Mouse (Mus musculus): ENCODE results near the gene Smyd3. TPM values are rescaled to one million over a fixed set of nuclear protein-coding genes. Genes with fewer than 3 reads are reported as not detected.
"Not testable (repeated sequence)": the region's sequence is repeated elsewhere in the genome, so short reads cannot be mapped to it uniquely, and the experiment has no call there.

Smyd3 gene
- total RNA-seq, 2 experiments from 2014 or later, result 19.8 to 22.9 TPM

DNA sequence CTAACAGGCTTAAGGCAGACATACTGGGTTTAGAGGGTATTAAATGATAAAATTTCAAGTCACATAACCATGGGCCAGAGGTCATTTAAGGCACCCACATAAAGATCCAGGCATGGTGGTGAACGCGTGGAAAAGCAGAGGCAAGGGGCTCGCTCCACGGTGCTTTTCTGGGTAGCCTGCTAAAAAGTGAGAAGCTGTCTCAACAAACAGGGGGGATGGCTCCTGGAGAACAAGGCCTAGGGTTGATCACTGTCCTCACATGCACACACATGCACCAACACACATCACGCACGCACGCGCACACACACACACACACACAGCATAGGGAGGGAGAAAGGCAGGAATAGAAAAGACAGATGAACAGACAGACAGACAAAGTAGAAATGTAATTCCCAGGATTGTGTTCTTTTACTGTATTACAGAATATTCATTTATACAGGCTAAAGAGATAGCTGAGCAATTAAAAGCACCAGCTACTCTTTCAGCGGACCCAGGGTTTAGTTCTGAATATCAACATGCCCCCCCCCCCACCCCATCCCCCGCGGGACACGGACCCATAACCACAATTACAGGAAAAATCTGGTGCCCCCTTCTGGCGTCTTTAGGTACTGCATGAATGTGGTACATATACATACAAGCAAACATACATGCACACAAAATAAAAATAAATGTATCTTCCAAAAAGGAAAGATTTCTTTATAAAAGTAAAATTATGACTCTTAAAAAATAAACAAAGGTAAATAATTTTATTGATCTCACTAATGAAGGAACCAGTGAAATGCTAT lies 215.2 kb downstream of the Smyd3 start:
- no peak for ATAC-seq (replicated peaks; ENCODE audit: poor library complexity)

DNA sequence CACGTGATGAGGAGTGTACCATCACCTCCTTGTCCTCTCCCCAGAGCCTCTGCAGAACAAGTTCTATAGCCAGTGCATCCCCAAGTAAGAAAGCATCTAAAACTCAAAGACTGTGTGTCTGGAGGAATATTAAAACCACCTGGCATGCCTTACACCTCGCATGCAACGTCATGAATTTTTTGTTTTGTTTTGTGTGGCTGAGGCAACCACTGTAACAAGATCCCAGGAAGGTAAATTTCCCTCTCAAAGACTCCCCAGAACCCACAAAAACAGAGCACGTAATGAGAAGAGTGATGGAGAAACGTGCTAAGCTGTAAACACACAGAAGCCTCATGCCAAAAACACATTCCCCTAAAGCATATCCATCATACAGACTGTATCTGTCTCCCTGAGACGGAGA lies 222.2 kb downstream of the Smyd3 start:
- no peak for ATAC-seq (replicated peaks; ENCODE audit: poor library complexity)

DNA sequence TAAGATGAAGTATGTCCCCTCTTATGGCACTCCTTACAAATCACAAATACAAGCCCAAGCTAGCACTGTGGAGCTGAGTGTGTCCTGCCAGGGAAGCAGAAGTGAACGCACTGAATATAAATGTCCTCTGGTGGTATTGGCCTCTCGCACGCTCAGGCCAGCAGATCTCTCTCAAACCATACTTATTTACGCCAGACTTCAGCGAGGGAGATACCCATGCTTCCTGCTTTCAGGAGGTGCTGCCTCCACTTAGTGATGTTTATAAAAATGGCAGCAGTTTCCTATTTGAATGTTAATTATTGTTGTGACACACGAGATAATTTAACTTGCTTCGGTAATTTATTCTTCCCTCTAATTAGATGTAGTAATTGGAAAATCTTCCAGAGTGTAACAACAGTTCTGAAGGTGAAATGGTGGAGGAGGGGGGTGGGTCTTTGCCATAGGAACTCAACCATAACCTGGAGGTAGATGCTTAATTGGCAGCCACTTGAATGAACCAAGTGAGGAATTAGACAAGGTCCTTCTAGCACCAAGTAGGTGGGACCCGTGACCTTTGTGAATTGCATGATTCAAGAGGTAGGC lies 224.0 kb downstream of the Smyd3 start:
- ATAC-seq (replicated peaks; ENCODE audit: poor library complexity), result no peak

DNA sequence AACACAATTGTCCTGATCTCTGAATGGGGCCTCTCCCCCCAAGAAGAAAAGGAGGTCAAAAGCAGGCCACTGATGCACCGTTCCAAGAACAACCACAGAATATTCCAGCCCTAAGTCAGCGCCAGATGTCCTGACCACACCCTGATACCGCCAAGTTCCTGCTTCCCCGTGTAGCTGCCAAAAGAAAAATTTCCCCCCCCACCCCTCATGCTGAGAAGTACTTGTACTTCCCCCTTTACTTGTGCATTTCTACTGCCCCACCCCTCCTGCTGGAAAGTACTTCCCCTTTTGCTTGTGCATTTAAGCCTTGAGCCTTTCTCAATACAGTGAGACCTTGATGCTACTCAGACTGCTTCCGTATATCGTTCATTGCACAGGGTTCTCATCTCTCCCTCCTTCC lies 227.7 kb downstream of the Smyd3 start:
- not testable (repeated sequence) for ATAC-seq (replicated peaks; ENCODE audit: poor library complexity)

DNA sequence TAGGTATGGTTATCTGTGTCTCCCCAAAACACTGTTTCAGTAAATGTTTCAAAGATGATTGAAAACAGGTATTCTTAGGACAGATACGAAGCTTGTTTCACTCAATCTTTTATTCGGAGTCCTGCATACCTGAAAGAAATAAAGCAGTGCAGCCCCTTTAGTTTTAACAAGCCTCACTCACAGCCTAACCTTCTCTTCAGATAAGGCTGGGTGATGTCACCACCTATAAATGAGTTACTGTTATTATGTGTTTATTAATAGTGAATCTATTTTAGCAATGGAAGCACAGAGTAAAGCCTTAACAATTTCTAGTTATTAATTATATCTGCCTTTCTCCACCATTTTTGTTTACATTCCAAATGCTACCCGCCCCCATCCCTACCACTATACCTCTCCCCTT lies 228.1 kb downstream of the Smyd3 start:
- no peak for ATAC-seq (replicated peaks; ENCODE audit: poor library complexity)

DNA sequence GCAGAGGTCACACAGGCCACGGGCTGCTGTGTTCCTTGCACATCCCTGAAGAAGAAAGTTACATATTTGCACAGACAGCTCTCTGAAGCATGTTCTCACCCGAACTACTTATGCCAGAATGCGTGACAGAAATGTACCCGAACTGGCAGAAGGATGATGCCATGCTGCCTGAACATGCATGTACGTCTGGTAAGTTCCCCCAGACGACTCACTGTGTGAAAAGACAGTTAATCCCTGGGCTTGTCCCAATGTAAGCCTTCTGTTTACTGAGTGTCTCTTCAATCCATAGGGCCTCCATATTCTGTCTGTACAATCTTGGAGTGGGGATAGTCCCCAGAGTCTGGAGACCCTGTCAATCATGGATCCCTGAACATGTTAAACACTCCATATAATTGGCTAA lies 231.1 kb downstream of the Smyd3 start:
- ATAC-seq (replicated peaks; ENCODE audit: poor library complexity), result no peak

DNA sequence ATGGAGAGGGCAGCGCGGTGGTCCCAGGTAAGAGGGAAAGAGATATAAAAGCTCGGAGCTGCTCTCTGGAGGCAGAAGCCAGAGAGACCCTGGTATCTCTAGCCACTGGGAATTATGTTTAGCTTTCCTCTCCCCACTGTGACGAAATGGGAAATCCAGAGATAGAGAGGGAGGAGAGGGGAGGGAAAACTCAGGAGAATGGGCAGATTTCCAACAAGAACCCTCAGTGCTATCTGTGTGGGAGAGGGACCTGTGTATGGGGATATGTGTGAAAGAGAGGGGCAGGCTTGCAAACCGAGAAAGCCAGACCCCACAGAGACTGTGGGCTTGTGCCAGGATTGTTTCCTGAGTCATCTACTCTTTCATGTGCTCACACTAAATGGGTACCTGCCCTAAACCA lies 235.0 kb downstream of the Smyd3 start:
- no peak for ATAC-seq (replicated peaks; ENCODE audit: poor library complexity)

DNA sequence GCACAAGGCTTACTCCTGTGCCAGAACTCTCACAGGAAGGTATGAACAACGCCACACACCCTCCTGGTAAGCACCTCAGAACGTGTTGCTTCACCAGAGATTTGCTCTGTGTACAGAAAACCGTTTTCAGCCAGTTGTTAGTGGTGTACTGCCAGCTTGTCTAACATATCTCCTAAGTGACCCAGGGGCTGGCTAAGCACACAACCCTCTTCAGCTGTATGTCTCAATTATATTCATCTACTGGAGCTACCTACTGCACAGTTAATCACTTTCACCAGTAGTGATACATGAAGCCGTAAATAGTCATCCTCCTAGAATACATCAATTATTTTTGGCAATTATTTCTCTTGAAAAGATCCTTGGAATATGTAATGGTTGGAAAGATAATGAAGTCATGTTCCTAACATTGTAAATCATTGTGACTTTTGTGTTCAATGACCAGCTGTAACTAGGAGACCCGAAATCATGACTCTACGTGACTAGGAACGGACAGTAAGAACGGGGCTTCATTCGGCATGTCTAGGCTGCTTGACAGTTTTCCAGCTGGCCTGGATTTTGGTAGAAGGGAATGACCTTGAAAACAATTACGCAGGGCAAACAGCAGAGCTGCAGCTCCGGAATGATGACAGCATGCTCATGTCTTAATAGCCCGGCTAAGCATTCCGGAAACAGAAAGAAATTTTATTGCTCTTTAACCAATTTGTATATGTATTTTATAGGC lies 236.3 kb downstream of the Smyd3 start:
- no peak for ATAC-seq (replicated peaks; ENCODE audit: poor library complexity)

DNA sequence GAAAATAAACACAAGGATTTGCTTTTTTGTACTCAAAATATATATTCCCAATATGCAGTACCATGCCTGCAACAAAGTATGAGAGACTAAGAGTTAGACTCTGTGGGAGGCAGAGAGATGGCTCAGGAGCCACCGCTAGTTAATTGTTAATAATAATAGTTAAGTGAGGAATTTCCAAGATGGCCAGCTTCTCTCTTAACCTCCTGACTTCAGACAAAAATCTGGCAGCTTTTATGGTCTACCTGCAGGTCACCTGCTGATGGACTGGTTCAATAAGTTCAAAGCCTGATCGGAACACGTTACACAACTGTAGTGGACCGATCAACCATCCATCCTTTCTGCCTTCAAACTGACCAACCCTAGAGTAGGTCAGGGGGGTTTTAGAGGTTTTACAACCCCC lies 238.7 kb downstream of the Smyd3 start:
- ATAC-seq (replicated peaks; ENCODE audit: poor library complexity), result no peak

DNA sequence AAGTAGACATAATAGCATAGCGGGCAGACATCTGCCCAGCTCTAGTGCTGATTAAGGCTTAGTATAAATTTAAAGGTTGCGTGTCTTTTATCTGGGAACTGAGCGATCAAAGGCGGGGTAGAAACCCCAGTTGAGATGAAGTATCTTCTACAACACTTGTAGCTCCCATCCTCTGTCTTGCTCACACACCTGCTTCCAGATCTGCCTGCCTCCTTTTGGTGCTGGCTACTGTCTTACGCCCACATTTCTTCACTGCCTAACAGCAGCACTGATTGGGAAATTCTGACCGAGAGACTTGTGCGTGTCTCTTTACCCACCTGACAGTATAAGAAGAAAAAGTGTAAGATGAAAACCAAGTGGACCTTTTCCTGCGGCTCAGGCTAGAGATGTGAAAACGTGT lies 240.5 kb downstream of the Smyd3 start:
- ATAC-seq (replicated peaks; ENCODE audit: poor library complexity), result no peak

DNA sequence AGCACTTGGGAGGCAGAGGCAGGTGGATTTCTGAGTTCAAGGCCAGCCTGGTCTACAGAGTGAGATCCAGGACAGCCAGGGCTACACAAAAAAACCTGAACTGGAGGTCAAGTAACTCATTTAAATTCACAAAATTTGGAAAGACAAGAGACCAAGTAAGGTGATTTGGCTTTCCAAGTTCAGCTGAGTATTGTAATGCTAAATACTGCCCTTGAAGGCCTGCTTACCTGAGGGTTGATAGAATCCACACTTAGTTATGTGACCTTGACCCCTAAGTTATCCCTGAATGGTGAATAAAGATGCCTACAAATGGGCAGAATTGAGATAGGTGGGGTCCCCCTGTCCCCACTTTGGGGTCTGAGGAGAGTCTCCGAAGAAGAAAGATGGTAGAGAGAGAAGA lies 241.0 kb downstream of the Smyd3 start:
- ATAC-seq (replicated peaks; ENCODE audit: poor library complexity), result no peak

DNA sequence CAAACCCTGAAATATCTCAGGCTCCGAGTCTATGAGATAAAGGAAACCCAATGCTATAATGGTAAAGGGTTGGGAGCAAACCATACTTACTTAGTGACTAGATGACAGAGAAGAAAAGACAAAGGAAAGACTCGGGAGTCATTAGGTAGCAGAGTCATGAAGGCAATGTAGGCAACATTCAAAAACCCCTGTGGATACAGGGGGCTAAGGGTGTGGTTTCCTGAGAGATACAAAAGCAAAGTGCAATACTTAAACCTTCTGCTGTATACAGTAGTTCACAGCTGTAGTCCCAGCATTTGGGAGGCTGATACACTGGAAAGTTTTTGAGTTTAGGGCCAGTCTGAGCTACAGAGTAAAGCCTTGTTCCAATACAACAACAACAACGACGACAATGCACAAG lies 244.9 kb downstream of the Smyd3 start:
- ATAC-seq (replicated peaks; ENCODE audit: poor library complexity), result no peak

DNA sequence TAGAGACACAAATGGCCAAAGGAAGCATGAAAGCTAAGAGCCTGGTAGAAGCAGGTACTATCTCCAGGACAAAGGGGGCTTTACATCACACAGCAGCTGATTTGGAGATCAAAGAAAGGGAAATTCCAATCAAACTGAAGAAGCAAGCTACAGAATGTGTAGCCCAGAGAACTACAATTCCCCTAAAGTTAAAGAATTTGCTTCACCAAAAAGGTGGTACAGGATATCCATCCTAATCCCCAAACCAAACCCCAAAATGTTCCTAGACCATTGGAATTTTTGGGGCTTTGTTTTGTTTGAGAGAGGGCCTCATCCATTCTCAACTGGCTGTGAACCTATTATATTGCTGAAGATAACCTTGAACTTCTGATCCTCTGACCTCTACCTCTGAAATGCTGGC lies 245.5 kb downstream of the Smyd3 start:
- no peak for ATAC-seq (replicated peaks; ENCODE audit: poor library complexity)

DNA sequence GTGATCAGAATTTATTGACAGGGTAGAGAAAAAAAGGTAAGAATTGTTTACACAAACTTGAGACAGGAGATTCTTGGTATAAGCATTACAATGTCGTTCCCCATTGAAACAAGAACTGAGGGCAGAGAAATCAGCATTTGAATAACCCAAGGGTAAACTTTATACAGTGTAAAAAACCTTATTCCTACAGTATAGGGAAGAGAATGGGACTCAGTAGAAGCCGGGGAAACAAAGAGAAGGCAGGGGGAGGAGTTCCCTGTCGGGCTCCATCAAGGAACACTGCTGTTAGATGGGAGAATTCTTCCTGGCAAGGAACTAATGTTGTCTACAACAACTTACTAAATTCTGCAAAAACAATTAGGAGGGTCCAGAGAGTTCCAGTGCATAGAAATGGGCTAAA lies 250.9 kb downstream of the Smyd3 start:
- no peak for ATAC-seq (replicated peaks; ENCODE audit: poor library complexity)

DNA sequence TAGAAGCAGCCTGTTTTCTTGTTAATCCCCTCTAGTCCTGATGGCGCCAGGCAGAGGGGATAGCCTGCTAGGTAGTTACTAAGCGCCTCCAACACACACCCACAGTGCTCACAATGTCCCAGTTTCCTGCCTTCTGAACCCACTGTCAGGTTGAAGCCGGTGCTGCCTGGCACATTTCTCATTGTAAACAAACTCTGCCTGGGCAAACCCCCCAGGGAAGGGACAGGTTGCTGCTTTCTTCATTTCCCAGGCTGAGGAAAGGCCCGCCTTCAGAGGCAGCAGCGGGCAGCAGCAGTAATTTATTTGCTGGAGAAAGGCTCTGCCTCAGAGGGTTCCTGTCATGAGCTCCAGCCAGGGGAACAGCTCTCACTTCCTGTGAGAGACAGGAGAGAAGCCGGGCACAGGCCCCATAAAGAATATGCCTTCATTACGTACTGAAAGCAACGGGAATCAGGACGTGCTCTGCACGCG lies 256.3 kb downstream of the Smyd3 start:
- ATAC-seq (replicated peaks; ENCODE audit: poor library complexity), result no peak

DNA sequence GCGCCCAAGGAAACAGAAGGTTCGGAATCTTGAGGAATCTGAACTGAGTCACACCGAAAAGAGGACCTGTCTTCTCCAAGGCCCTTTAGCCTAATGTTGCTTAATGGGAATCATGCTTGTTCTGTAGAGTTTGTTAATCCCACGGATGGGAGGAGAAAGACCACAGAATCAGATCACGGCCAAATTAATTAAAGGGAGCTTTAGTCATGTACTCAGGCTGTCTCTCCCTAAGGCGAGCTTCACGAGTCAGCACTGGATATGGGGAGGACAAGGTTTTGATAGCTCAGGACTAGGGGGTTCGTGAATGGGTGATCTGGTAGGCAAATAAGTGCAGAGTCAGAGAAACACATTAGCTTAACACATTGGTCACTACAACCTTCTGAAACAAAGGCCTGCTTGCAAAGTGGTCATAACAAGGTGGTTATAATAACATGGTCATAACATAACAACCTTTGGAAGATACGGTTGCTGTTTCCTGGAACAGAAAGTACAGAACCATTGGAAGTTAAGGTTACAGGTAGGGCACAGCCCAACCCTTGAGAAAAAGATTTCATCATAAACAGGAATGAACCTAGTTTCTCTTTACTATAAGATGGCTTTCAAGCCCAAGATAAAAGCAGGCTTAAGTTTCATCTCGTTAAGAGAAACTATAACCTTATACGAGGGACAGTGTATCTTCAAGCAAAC lies 261.9 kb downstream of the Smyd3 start:
- no peak for ATAC-seq (replicated peaks; ENCODE audit: poor library complexity)

DNA sequence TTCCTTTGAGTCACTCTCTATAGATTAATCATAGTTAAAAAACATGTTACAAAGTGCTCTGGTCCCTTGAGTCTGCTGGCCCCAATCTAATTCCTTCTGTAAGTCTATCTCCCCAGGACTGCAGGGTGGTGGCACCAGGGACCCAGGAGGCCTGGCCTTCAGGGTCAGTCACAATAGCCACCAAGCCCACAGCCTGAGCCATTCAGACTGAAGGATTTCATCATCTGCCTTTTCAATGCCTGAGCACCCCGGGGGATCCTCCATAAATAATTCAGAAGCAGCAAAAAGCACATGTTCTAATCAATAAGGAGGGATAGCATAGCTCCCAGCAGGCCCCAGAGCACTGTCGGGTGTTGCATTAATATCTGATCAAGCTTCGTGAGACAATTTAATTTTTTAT lies 263.3 kb downstream of the Smyd3 start:
- no peak for ATAC-seq (replicated peaks; ENCODE audit: poor library complexity)

DNA sequence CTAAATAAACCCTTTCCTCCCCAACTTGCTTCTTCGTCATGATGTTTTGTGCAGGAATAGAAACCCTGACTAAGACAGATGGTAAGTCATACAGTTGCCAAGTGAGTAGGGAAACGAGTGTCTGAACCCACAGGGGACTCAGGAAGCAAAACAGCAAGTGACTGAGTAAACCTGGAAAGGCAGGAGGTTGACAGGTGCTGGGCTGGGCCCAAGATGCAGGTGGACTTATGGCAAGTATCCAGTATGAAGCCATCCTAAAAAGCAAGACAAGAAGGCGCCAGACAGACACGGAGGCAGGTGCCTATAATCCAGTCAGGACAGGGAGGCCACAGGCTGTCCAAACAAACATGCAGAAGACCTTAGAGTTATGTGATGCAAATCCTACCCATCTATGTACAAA lies 265.2 kb downstream of the Smyd3 start:
- no peak for ATAC-seq (replicated peaks; ENCODE audit: poor library complexity)

DNA sequence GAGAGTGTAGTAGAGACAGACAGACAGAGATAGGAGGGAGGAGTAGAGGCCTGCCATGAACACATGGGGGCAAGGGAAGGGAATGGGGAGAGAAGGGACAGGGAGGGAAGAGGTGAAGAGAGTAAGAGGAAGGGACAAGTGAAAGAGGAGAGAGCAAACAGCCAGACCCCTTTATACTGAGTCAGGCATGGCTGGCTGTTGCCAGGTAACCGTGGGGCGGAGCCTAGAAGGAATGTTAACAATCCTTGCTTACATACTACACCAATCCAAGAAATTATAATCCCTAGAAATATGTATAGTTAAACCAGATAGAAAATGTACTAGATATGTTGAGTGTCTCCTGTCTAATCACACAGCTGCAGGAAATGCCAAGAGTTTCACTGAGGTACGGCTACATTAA lies 267.5 kb downstream of the Smyd3 start:
- no peak for ATAC-seq (replicated peaks; ENCODE audit: poor library complexity)

DNA sequence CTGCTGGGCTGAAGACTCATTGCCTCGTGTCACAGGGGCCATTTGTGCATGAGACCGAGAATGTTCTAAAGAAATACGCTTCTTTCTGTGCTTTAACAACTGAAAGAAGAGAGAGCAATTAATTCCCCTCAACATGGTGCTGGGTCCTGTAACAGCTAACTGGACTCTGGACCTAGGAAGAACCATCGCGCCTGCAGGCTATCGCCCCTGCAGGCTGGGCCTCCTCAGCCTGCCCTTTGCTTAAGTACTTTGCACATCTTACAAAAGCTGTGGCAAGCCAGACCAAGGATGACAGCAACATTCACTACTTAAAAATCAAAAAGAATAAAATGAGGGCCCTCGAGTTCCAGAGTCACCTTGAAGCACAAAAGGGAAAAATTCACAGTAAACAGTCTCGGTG lies 274.3 kb downstream of the Smyd3 start:
- no peak for ATAC-seq (replicated peaks; ENCODE audit: poor library complexity)

DNA sequence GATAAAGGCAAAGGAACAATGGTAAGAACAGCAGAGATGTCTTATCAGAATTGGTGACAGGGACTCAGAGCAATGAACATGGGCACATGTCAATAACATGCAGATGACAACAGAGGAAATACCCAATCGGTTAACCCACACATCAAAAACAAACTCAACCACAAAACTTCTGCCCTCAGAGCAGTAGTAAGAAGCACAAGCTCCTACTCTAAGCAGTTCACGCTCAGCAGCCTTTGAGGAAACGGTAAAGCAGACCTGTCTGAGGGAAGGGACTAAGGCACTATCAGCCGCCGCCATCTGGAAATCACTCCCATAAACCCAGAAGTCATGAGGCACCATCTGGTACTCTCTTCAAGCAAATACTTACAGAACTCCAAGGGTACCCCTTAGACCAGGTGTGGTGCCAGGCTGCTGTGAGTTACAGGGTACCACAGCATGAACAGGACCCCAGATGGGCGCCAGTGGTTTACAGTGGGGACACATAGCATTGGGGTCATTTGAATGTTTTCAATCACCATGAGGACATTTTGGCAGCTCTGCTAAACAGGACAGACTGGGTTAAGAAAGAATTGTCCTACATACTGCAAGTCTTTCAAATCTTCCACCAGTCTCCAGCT lies 277.1 kb downstream of the Smyd3 start:
- ATAC-seq (replicated peaks; ENCODE audit: poor library complexity), result no peak
